Mouse (Mus musculus) left cerebral cortex, postnatal 14 days (tissue): ENCODE results near the gene Hoxd11. TPM values are rescaled to one million over a fixed set of nuclear protein-coding genes. Genes with fewer than 3 reads are reported as not detected.

Experiments
- DNase-seq, 2 experiments: peaks; one replicate each; pipeline ENCODE4 v3.0.0; 2021 to 2022; ENCODE audit warnings: low spot score in 2 of 2, mixed read lengths in 1 of 2
- intact Hi-C: fragments of 180-260 bp; cut with DNase I; formaldehyde crosslinking; loops from one replicate; pipeline ENCODE4 v1.15.1; 2025
- total RNA-seq, 2 experiments: library from RNA; stranded (reverse); gene quantifications; 2 replicates each; pipeline ENCODE4 v1.2.3; 2021

The Hoxd11 gene
- total RNA-seq, 2 experiments from 2014 or later: not detected

DNA sequence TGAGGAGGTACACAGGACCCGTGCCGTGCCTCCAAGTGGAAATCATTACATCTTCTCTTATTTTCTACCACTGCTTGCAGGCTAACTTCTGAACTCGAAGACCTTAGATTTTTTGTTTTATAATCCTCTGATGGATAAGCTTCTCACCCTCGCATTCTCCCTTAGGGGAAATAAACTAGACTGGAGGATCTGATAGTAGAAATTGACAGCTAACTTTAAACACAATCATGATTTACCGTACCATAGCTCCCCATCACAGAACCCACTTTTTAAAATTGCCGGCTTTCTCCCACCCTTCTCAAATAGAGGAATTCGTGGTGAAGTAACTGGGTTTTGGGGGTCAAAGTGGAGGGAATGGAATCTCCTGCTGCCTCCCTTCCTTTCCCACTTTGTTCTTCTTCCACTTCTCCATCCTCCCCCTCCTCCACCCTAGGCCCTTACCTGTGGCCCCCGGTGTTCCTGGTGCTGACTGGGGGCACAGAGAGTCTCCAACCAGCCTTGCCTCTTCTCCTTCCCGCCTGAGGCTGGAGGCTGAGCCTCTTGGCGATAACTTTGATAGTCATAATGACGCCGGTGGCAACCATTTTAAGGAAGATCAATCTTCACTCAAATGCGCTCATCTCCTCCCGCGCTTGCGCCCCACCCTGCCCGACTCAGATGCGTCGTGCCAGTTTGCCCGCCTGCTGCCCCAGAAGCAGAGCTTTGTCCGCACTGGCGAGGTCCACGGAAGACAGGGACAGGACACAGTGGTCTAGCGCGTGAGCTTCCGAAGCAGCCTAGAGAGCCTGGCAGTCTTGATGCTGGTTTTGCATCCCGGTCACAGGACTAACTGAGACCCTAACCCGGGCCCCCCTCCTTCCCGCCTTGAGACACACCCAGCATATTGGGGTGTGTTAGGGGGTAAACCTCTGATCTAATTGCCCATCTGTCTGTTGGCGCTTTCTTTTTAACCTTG is 18.7 kb upstream of the Hoxd11 start:
- no peak for DNase-seq
- intact Hi-C loops: loop anchor here (5.0 to 10.0 kb wide), 2 partner anchors 526 to 1108 kb away; no protein-coding TSS in a partner anchor

DNA sequence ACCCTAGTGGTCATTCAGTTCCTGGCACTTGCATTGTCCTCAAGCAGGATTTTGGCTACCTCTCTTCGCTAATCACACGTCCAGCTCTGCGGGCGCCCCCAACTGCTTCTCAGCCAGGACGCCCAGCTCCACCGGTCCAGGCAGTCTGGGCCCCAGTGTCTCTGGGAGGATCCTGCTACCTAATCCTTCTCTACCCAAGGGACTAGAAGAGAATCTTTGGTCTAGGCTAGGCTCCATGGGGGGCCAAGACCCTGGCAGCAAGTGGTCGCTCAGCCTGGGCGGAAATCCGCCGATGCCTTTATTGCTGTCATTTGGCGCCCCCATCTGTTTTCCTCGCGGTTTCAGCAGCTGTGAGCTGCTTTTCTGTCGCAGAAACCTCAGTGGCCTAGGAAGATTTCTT is 17.7 kb upstream of the Hoxd11 start:
- DNase-seq: peak in 1 of 2 experiments; percentile 60
- intact Hi-C loops: loop anchor here (2.0 to 10.0 kb wide), 4 partner anchors 527 to 1109 kb away; no protein-coding TSS in a partner anchor

DNA sequence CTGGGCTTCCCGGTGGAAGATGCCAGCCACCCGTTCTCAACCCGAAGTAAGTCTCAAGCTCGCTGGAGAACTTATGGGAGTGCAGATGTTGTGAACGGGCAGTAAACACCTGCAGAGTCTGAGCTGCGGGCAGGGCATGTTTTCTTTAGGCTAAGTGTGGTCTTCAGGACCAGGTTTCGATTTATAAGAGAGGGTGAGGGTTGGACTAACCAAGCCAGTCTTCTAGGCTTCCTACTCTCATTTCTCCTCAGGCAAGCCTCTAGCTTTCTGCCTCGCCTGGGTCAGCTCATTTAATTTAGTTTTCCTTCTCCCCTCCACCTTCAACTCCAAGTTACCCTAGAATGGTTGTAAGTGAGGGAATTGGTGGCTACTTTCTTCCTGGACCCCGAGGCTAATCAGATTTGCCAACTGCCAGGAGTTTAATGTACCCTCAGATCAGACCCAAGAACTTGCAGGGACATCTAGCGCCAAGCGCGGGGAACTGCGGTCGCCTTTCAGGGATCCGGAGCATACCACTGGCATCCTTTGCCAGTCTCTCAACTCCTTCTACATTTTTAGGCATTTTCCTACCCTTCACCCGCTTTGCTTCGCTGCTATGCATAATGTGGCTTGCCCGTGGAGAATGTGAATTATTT is 15.9 kb upstream of the Hoxd11 start:
- intact Hi-C loops: loop anchor here (2.0 to 10.0 kb wide), 4 partner anchors 529 to 1111 kb away; no protein-coding TSS in a partner anchor

DNA sequence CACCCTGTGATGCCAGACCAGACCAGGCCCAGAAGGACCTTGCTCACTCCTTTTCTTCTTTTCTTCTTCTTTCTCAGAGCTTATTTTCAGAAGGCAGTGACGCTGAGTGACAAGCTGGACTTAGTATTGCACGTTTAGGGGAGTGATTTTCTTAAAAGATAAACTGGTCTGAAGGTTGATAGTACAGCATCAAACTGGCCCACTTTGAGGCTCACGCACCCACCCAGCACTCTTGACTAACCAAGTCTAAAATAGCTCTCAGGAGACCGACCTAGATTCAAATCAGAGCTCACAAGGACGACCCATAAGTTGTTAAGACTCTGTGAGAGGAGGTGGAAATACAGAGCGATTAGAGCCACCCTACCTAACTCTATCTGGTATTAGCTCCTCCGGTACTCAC is 12.9 kb upstream of the Hoxd11 start:
- intact Hi-C loops: loop anchor here (10.0 kb wide), 1 partner anchor 532 kb away; no protein-coding TSS in a partner anchor
- no peak for DNase-seq

More for the DNA sequence above, 15.9 kb upstream of the Hoxd11 start:
- DNase-seq: peak; percentile 51 to 78

DNA sequence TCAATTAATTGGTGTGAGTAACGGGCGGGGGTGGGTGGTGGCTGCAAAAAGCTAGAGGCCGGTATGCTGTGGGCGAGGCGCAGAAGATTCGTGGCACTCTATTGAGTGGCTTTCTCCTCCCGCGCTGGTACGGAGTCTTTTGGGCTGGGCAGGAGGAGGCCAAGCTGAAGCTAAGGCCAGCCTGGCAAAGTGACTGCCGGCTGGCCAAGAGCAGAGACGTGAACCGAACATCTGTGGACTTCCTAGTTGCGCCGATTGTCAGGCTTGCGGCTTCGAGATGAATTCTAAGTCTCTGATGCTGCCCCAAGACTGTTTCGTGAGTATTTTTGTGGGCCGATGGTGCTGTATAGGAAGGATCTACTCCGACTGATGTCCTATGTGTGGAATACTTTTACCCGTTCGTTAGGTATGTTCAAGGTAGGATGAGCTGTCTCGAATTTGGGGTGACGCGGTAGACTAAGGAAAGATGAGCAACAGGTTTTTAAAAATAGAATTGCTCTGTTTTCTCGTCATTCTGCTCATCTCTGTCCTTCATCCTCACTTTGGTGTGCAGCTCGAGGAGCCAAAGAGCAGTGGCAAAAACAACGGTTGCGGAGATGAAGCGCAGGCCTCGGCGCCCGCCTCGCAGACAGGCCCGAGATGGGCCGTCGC is 12.0 kb upstream of the Hoxd11 start:
- intact Hi-C loops: loop anchor here (10.0 kb wide), 1 partner anchor 533 kb away; no protein-coding TSS in a partner anchor
- DNase-seq: no peak

GRCm38 (mm10) chr2:74667842-74668357 is 11.5 kb upstream of the Hoxd11 start, which contains the start of gene Hoxd13:
Gene Hoxd13, plus strand, starts transcription at chr2:74668310.
- intact Hi-C loops: loop anchor here (10.0 kb wide), 1 partner anchor 533 kb away; no protein-coding TSS in a partner anchor
- no peak for DNase-seq

GRCm38 (mm10) chr2:74668370-74669229 is 10.8 kb upstream of the Hoxd11 start:
- DNase-seq: no peak
- intact Hi-C loops: loop anchor here (10.0 kb wide), 1 partner anchor 534 kb away; no protein-coding TSS in a partner anchor

- intact Hi-C loops: loop anchor here (10.0 kb wide), 1 partner anchor 534 kb away; no protein-coding TSS in a partner anchor
Measured at GRCm38 (mm10) chr2:74669230-74669578, 10.2 kb upstream of the Hoxd11 start.

GRCm38 (mm10) chr2:74669650-74670235 is 9.6 kb upstream of the Hoxd11 start:
- no peak for DNase-seq
- intact Hi-C loops: loop anchor here (10.0 kb wide), 2 partner anchors 535 to 1395 kb away; partner anchors contain the start of gene Sp9

More at GRCm38 (mm10) chr2:74669230-74669578, 10.2 kb upstream of the Hoxd11 start:
- DNase-seq: no peak

DNA sequence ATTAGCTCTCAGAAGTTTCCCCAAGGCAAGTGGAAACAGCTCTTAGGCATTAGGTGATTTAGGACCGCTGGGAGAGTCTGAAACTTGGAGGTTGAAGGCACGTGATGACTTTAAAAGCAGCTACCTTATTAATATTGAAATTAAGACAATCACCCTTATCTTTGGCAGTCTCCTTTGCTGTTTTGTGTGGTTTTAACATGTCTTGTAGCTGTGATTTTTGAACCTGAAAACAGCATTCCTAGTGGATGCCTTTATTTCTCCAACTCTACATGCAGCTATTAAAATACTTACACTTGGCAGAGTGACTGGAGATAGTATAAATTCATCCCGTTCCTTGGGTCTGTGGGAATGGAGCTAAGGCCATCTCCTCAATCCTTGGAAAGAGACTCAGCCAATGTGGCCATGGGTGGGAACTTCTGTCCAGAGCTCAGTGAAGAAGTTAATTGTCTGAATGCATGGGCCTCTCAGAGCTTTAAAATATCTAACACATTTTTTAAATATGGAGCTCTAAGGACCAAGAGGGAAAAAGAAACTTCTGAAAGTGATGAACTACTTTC is 8.6 kb upstream of the Hoxd11 start:
- no peak for DNase-seq
- intact Hi-C loops: loop anchor here (10.0 kb wide), 1 partner anchor 1396 kb away; the partner anchor contains the start of gene Sp9

- no peak for DNase-seq
- intact Hi-C loops: loop anchor here (10.0 kb wide), 1 partner anchor 1397 kb away; the partner anchor contains the start of gene Sp9
Measured at GRCm38 (mm10) chr2:74671847-74672246, 7.5 kb upstream of the Hoxd11 start.

GRCm38 (mm10) chr2:74672481-74673362 is 6.6 kb upstream of the Hoxd11 start:
- peak in 1 of 2 experiments; percentile 34 for DNase-seq
- intact Hi-C loops: loop anchor here (10.0 kb wide), 1 partner anchor 1398 kb away; the partner anchor contains the start of gene Sp9

GRCm38 (mm10) chr2:74673835-74674425 is 5.4 kb upstream of the Hoxd11 start:
- intact Hi-C loops: loop anchor here (10.0 kb wide), 1 partner anchor 1399 kb away; the partner anchor contains the start of gene Sp9
- no peak for DNase-seq

DNA sequence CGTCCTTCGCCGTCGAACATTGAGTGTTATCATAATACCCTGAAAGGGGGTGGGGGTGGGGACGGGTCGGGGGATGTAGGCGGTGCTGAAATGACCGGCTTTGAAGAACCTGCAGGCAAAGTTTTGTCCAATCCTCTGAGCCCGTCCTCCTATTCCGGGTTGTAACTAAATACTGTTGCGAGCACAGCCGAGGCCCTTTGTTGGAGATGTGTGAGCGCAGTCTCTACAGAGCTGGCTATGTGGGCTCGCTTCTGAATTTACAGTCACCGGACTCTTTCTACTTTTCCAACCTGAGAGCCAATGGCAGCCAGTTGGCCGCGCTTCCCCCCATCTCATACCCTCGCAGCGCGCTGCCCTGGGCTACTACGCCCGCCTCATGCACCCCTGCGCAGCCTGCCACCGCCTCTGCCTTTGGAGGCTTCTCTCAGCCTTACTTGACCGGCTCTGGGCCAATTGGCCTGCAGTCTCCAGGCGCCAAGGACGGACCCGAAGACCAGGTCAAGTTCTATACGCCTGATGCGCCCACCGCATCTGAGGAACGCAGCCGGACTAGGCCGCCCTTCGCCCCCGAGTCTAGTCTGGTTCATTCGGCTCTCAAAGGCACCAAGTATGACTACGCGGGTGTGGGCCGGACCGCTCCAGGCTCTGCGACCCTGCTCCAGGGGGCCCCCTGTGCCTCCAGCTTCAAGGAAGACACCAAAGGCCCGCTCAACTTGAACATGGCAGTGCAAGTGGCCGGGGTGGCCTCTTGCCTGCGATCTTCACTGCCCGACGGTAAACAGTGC is 4.3 kb upstream of the Hoxd11 start, which contains the start of gene Hoxd12:
Gene Hoxd12 (plus strand): TSS at position 133 of the 785 bp plus-strand sequence.
- intact Hi-C loops: loop anchor here (10.0 kb wide), 1 partner anchor 1400 kb away; the partner anchor contains the start of gene Sp9
- DNase-seq: no peak
